Mouse (Mus musculus): ENCODE measurements around the gene Akp3.

Akp3 gene

DNA sequence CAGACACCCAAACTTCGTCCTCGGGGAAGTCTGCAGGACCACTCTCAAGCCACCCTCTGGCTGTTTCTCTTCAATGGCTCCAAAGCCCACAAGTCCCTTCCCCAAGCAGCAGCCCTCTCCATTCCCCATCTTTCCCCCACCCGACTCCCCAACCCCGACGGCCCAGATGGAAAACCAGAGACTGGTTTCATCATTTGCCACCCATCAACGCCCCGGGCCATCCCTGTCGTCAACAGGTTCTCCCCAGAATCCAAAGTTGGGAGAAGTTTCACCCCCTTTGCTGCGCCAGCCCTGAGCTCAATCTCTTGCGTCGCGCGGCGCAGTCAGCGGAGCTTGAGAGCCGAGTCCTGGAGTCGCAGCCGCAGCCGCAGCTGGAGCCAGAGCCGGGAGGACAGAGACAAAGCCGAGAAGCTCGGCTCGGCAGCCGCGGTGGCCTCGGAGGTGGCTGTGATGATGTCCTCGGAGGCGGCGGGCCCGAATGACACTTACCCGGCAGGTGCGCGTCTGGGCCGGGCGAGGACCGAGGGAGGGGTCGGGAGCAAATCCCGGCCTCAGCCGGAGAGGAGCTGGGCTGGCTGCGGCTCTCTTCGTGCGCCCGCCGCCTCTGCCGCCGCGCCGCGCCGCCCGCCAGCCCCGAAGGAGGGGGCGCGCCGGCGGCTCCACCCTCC, 30.9 kb downstream of the Akp3 start:
- DNase-seq: no peak

- no peak for DNase-seq
These were observed 31.4 kb downstream of the Akp3 start, which contains the start of gene Ecel1 for GRCm38 (mm10) chr1:87156199-87156587. Ecel1 (minus strand) TSS chr1:87156521.

GRCm38 (mm10) chr1:87159396-87159795, 34.6 kb downstream of the Akp3 start:
- no peak for DNase-seq

GRCm38 (mm10) chr1:87164164-87164795, 39.5 kb downstream of the Akp3 start:
- DNase-seq: no peak

GRCm38 (mm10) chr1:87164796-87165184, 40.0 kb downstream of the Akp3 start:
- DNase-seq: no peak

GRCm38 (mm10) chr1:87170458-87170857, 45.7 kb downstream of the Akp3 start:
- DNase-seq: no peak

GRCm38 (mm10) chr1:87171312-87171711, 46.5 kb downstream of the Akp3 start:
- no peak for DNase-seq

- no peak for DNase-seq
These were observed 47.5 kb downstream of the Akp3 start for GRCm38 (mm10) chr1:87172316-87172715.

- peak; percentile 61 for DNase-seq
These were observed 49.5 kb downstream of the Akp3 start for GRCm38 (mm10) chr1:87174006-87174955.

GRCm38 (mm10) chr1:87175852-87176292, 51.1 kb downstream of the Akp3 start:
- DNase-seq: peak; percentile 34

Measured in liver (tissue).